Mouse (Mus musculus) E14TG2a.4 (cell line): Measurements from ENCODE around the gene H2afx.
A peak's percentile ranks its signal among the peaks of the same experiment; 100 is the strongest.
"Not testable (repeated sequence)": the region's sequence is repeated elsewhere in the genome, so short reads cannot be mapped to it uniquely, and the experiment has no call there.

Experiments used
- H3K27me3 ChIP-seq: 2 replicates; pipeline ENCODE4 v1.6.1; 2014; ENCODE audit warnings: low read length, control low read depth; ENCODE audit not compliant: insufficient read depth
- H3K36me3 ChIP-seq: 2 replicates; pipeline ENCODE4 v1.6.1; 2014; ENCODE audit warnings: low read length, control low read depth; ENCODE audit not compliant: insufficient read depth
- H3K4me1 ChIP-seq: replicated peaks from 2 replicates; pipeline ENCODE4 v1.6.1; 2014; ENCODE audit warnings: low read depth, low read length, control low read depth
- H3K4me3 ChIP-seq: replicated peaks from 2 replicates; pipeline ENCODE4 v1.5.1; 2014; ENCODE audit warnings: mild to moderate bottlenecking, low read length
- H3K9me3 ChIP-seq: 2 replicates; pipeline ENCODE4 v1.6.1; 2014; ENCODE audit warnings: low read length, control low read depth
- CTCF ChIP-seq: conservative IDR thresholded peaks from 2 replicates; pipeline ENCODE4 v1.5.1; 2014; ENCODE audit warnings: low read length
- NANOG ChIP-seq: IDR thresholded peaks from 2 replicates; pipeline ENCODE4 v1.6.1; 2014; ENCODE audit warnings: borderline replicate concordance, low read length, mixed read lengths
- POU5F1 ChIP-seq: IDR thresholded peaks from 2 replicates; pipeline ENCODE4 v1.6.1; 2014; ENCODE audit warnings: low read length, borderline replicate concordance

H2afx gene

DNA sequence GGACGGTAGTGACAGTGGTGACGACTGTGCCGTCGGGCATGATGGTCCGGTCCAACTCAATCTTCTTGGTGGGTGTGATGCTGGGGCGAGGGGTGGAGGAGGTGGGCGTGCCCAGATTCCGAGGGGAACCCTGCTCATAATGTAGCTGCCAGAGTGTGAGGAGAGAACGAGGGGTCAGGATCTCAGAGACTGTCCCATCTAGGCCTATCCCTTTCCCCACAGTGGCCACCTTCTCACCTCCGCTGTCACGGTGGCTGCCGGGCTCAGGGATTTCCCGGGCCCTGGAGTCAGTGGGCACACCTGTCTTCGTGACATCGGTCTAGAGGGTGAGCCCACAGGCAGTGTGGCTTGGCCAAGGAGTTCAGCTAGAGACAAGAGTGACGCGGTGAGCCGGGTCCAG is 19.6 kb upstream of the H2afx start:
- H3K4me3 ChIP-seq: no peak overlapping the region
- H3K9me3 ChIP-seq: no peaks in the 10 kb centered on the region
- peaks cover 87% of the 10 kb centered on the region for H3K27me3 ChIP-seq
- peaks cover 75% of the 10 kb centered on the region for H3K4me1 ChIP-seq
- H3K36me3 ChIP-seq: peaks cover 38% of the 10 kb centered on the region
- no peak for TF ChIP-seq POU5F1
- no peak for TF ChIP-seq CTCF
- no peak for TF ChIP-seq NANOG

DNA sequence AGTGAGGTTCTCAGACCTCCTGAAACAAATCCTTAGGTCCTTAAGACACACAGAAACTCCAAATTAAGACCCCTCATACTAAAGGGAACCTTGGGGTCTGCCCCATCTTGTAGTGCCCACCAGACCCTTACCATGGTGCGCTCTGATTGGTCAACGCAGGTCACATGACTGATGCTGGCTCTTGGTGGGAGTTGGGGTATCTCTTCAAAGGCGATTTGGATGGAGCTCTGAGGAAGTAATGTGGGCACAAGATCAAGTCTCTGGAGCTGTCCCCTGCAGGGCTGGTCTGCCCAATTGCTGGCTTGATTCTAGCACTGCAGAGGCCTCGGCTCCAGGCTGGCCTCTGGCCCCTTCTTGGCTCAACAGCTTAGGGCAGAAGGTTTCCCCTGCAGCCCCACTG is 17.0 kb upstream of the H2afx start:
- H3K4me1 ChIP-seq: peaks cover 69% of the 10 kb centered on the region
- TF ChIP-seq CTCF (no peak), NANOG (no peak), POU5F1 (no peak)
- no peak overlapping the region for H3K4me3 ChIP-seq
- H3K27me3 ChIP-seq: peaks cover 72% of the 10 kb centered on the region
- no peaks in the 10 kb centered on the region for H3K9me3 ChIP-seq
- H3K36me3 ChIP-seq: peaks cover 38% of the 10 kb centered on the region

DNA sequence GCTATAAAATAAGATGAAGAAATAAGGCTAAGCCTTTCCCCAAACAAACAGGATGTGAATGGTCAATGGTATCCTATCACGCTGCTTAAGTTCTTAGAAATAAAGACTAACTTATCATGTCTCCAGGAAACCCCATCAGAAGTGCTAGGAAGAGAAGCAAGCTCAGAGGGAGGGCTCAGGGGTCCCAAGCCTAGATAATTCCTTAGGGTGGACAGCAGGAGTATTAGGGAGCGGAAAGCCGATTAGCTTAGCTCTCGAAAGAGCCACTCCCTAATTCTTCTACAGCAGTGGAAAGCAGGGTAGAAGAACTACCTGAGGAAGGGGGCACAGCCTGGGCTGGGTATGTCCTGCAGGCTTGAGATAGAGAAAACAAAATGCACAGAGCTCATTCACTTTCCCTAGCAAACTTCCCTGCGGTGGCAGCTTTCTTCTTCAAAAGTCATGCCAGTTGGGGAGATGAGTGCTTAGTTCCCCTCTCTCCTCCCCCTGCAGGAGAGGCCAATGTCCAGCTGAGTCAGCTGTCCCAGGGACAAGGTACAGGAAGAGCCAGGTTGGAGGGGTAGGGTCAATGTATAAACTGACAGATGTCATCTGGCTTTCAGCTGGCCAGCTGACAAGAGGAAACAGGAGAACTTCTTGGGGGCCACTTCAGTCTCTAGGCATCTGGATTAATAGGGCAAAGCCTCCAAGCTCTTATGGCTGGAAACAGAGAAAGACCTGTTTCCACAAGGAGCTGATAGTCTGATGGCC is 16.2 kb upstream of the H2afx start:
- TF ChIP-seq POU5F1: no peak
- no peak for TF ChIP-seq NANOG
- TF ChIP-seq CTCF: no peak
- H3K4me3 ChIP-seq: no peak overlapping the region
- H3K36me3 ChIP-seq: peaks cover 35% of the 10 kb centered on the region

DNA sequence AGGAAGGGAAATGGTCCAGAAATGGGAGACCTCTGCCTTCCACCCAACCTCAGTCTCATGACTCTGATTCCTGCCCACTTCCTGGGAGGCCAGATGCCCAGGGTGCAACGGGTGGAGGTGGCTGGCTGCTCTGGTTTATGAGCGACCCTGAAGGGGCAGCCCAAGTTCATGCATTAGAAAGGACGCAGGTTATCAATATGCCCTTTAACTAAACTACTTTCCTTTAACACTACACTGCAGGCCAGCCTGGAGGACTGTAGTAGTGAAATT is 15.7 kb upstream of the H2afx start:
- H3K4me1 ChIP-seq: peaks cover 71% of the 10 kb centered on the region
- peaks cover 58% of the 10 kb centered on the region for H3K27me3 ChIP-seq
- H3K36me3 ChIP-seq: peaks cover 30% of the 10 kb centered on the region
- H3K9me3 ChIP-seq: no peaks in the 10 kb centered on the region
- no peak for TF ChIP-seq CTCF
- TF ChIP-seq NANOG: no peak
- no peak for TF ChIP-seq POU5F1
- peak overlapping the region; percentile 97 for H3K4me3 ChIP-seq

More for the DNA sequence above, 16.2 kb upstream of the H2afx start:
- Histone ChIP-seq H3K4me1 (peaks cover 73% of the 10 kb centered on the region), H3K9me3 (no peaks in the 10 kb centered on the region), H3K27me3 (peaks cover 64% of the 10 kb centered on the region)

DNA sequence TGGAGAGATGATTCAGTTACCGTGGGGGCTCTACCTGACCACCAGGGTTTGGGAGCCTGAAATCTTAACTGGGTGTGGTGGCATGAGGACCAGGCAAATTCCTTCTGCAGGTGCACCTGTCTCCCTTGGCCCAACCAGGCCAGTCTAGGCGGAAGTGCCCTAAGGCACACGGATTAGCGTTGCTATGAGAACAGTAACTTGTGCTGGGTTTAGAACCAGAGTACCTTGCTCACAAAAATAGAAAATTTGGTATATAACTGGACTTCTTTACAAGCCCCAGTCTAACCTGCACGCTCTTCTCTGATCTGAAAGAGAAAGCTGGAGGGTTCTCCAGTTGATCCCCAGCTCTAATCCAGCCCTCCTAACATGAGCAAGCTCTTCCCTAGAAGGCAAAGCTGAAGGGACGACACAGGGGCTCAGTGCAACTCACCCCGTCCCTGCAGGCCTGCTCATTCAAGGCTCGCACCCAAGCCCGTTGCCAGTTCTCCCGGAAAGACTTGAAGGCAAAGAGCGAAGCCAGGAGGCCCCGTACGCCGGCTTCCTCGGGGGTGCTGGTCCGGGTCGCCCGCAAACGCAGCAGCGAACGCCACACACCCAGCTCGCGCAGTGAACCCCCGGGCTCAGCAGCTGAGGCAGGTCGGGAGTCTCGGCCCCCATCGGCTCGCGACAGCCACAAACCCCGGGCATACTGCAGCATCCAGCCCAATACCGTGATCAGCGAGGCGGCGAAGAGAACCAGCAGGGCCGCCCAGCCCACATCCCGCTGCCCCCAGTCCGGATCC is 15.2 kb upstream of the H2afx start:
- H3K4me3 ChIP-seq: peak overlapping the region; percentile 97
- H3K4me1 ChIP-seq: peaks cover 69% of the 10 kb centered on the region
- H3K36me3 ChIP-seq: peaks cover 28% of the 10 kb centered on the region
- H3K9me3 ChIP-seq: no peaks in the 10 kb centered on the region
- TF ChIP-seq CTCF: no peak
- no peak for TF ChIP-seq POU5F1
- no peak for TF ChIP-seq NANOG
- H3K27me3 ChIP-seq: peaks cover 53% of the 10 kb centered on the region

DNA sequence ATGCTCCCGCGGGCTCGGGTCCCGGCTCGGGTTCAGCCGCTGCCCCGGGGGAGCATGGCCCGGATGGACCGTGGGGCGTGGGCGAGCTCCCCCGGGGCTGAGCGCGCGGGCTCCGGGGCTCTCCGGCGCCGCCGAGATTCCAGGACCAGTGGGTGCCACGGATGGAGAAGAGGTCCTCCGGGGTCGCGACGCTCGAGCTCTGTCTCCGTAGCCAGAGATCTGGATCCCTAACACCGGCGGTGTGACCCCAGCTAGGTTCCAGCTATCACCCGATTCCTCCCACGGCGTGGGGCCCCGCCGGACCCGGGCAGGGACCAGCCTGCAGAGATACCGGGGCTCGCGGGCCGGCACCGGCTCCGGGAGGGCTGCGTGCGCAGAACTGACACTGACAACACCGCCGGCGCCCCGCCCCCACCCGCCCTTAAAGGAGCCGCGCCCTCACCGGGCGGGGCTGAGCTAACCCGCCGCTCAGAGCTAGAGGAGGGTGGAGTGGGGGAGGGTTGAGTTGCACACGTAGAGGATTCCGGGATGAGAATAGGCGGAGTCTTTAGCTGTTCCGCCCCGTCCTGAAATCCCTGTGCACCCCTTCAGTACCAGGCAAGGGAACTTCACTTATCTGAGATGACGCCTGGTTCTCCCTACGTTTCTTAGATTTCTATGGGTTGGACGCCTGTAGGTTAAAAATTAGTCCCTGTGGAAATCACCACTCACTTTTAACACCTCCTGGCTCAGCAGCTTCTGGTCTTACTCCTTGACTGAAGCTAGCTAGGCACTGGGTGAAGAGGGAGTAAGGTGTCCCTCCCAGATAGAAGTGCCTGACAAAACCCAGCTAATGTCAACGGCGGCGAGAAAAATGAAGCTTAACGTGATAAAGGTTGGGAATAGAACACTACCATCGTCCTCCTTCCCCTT is 14.4 kb upstream of the H2afx start, which contains the start of gene C2cd2l:
C2cd2l (minus strand) TSS at position 399 of the 912 bp plus-strand sequence.
- Histone ChIP-seq H3K27me3 (peaks cover 45% of the 10 kb centered on the region), H3K36me3 (peaks cover 19% of the 10 kb centered on the region), H3K9me3 (no peaks in the 10 kb centered on the region), H3K4me3 (peak within 1 kb of the TSS; percentile 97), H3K4me1 (peaks cover 65% of the 10 kb centered on the region)
- no peak for TF ChIP-seq POU5F1
- no peak for TF ChIP-seq CTCF
- no peak for TF ChIP-seq NANOG

DNA sequence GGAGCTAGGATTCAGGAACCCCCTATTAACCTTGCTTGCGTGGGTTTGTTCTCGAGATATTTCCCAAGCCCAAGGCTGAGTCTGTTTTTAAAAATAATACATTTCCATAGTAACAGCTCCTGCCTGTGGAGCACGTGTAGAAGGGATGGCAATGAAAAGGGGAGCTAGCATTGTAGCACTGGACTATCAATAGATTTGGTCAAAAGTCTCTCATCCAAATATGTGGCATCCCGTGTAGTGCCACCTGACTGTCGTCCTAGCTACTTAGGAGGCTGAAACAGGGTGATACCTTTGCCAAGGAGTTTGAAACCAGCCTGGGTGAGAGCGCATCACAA is 13.7 kb upstream of the H2afx start:
- Histone ChIP-seq H3K4me3 (peak overlapping the region; percentile 97), H3K36me3 (peaks cover 13% of the 10 kb centered on the region), H3K27me3 (peaks cover 38% of the 10 kb centered on the region), H3K4me1 (peaks cover 65% of the 10 kb centered on the region), H3K9me3 (no peaks in the 10 kb centered on the region)
- TF ChIP-seq POU5F1 (no peak), CTCF (no peak), NANOG (no peak)

DNA sequence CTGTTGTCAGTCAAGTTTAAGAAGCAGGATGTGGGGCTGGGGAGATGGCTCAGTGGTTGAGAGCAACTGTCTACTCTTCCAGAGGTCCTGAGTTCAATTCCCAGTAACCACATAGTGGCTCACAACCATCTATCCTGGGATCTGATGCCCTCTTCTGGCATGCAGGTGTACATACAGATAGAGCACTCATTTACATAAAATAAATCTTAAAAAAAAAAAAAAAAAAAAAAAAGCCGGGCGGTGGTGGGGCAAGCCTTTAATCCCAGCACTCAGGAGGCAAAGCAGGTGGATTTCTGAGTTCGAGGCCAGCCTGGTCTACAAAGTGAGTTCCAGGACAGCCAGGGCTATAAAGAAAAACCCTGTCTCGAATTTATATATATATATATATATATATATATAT is 10.8 kb upstream of the H2afx start:
- not testable (repeated sequence) for H3K9me3 ChIP-seq, H3K36me3 ChIP-seq, H3K4me3 ChIP-seq
- Histone ChIP-seq H3K27me3 (peaks cover 11% of the 10 kb centered on the region), H3K4me1 (peaks cover 52% of the 10 kb centered on the region)

DNA sequence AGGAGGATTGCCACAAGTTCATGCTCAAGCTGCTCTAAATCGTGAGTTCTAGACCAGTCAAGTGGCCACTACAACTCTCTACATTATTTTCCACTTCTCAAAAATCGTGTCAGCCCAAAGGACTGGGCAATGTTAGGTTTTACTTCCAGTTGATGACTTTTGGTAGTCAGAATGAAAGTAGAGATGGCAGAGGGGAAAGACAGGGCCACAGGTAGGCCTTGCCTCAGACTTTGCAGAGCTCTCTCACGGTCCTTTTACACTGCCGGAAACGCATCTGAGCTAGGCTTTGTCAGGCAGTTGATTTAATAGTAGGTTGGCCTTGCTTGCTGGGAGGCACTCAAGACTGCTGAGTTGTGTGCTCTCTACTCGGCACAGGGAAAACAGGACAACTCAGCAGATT is 10.3 kb upstream of the H2afx start:
- H3K36me3 ChIP-seq: peaks cover 13% of the 10 kb centered on the region
- H3K4me1 ChIP-seq: peaks cover 47% of the 10 kb centered on the region
- no peaks in the 10 kb centered on the region for H3K9me3 ChIP-seq
- H3K27me3 ChIP-seq: peaks cover 6% of the 10 kb centered on the region
- H3K4me3 ChIP-seq: no peak overlapping the region
- no peak for TF ChIP-seq NANOG
- TF ChIP-seq CTCF: no peak
- no peak for TF ChIP-seq POU5F1

DNA sequence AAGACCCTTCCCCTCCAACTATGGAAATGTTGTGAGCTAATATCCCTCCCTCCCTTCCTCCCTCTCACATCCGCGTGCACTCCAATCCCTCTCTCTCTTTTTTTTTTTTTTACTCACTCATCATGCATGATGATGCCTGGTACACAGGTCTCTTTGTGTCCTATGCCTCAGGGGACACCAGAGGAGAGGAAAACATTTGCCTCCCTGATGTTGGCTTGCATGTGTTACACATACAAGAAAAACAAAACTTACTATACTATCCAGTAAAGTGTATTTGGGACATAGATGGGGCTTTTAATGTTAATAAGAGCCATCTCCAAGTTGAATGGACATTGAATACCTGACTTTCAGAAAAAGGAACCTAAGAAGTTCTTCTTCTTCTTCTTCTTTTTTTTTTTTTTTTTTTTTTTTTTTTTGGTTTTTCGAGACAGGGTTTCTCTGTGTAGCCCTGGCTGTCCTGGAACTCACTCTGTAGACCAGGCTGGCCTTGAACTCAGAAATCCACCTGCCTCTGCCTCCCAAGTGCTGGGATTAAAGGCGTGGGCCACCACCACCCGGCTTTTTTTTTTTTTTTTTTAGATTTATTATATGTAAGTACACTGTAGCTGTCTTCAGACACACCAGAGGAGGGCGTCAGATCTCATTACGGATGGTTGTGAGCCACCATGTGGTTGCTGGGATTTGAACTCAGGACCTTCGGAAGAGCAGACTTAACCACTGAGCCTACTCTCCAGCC is 9.3 kb upstream of the H2afx start:
- H3K4me3 ChIP-seq, H3K9me3 ChIP-seq, H3K27me3 ChIP-seq: not testable (repeated sequence)
- H3K36me3 ChIP-seq: peaks cover 23% of the 10 kb centered on the region
- H3K4me1 ChIP-seq: peaks cover 44% of the 10 kb centered on the region
